Mouse (Mus musculus): ENCODE results near the gene Rtn4r. TPM values are rescaled to one million over a fixed set of nuclear protein-coding genes. Genes with fewer than 3 reads are reported as not detected.

Gene Rtn4r
- total RNA-seq, 2 experiments from 2014 or later: 96.1 to 105 TPM

GRCm38 (mm10) chr16:18159255-18159654 lies 31.8 kb downstream of the Rtn4r start:
- no peak for DNase-seq

- DNase-seq: no peak
These were observed 32.3 kb downstream of the Rtn4r start for GRCm38 (mm10) chr16:18159778-18160177.

DNA sequence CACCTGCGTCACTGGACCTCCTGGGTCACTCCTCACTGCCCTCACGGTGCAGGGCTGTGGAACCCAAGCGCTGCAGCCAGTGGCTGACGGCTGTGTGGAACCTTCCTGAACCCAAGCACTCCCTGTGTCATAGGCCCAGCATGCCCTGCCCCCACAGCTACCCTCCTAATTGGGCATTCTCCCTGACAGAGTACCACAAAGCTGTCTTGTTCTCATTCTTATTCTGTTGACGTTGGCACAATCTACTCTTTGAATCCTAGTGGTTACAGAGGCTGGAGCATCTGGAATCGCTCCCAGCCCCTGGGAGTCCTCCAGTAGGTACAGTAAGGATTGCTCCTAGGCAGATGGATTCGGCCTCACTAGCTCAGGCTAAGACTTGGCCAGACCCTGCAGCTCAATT lies 33.1 kb downstream of the Rtn4r start:
- DNase-seq: peak in 1 of 2 experiments; percentile 41

- no peak for DNase-seq
These were observed 33.7 kb downstream of the Rtn4r start for GRCm38 (mm10) chr16:18161190-18161589.

GRCm38 (mm10) chr16:18164642-18165238 lies 37.3 kb downstream of the Rtn4r start:
- DNase-seq: no peak

DNA sequence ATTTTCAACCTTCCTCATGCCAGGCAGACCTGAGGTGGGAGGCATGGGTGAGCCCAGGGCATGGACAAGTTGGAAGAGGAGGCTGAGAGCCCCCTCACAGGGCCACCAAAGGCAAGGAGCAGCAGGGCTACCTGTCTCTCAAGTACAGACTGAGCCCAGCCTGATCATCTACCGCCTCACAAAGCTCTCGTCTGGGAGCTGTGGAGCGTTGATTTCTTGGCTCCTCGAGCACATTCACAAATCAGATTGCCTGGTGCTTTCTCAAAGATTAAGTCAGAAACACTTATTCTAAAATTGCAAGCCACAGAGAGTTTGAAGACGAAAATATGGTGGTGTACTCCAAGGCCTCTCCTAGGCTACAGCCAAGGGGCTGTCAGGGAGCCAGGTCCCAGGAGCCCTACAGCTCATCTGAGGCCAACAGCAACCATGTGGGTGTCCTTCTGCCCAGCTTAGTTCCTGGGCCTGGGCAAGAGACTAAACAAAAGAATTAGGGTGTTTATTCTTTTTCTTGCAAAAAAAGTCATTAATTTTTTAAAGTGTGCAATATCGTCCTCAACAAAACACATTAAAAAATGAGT lies 39.3 kb downstream of the Rtn4r start:
- no peak for DNase-seq

- DNase-seq: no peak
These were observed 41.7 kb downstream of the Rtn4r start for GRCm38 (mm10) chr16:18169156-18169555.

GRCm38 (mm10) chr16:18169776-18170175 lies 42.3 kb downstream of the Rtn4r start:
- DNase-seq: no peak

- DNase-seq: peak; percentile 77 to 83
These were observed 44.9 kb downstream of the Rtn4r start for GRCm38 (mm10) chr16:18172266-18172855.

GRCm38 (mm10) chr16:18173231-18173630 lies 45.8 kb downstream of the Rtn4r start:
- peak; percentile 62 to 65 for DNase-seq

DNA sequence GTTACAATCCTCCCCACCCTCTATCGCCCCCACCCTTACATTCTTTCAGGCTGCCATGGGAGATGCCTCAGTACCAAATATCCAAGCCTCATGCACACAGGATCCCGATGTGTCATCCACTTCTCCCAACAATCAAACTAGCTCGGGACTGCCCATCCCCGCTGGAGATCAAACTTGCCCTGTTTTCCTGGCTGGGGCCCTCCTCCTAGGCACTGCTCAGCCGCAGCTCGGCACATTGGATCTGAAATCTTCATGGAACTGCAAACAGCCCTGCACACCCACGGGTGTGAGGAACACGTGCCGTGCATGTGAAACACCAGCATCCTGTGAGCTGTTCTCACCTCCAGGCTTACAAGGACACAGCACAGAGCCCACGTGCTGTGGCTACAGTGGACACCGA lies 46.3 kb downstream of the Rtn4r start:
- DNase-seq: peak; percentile 40 to 45

GRCm38 (mm10) chr16:18175817-18176541 lies 48.5 kb downstream of the Rtn4r start:
- no peak for DNase-seq

DNA sequence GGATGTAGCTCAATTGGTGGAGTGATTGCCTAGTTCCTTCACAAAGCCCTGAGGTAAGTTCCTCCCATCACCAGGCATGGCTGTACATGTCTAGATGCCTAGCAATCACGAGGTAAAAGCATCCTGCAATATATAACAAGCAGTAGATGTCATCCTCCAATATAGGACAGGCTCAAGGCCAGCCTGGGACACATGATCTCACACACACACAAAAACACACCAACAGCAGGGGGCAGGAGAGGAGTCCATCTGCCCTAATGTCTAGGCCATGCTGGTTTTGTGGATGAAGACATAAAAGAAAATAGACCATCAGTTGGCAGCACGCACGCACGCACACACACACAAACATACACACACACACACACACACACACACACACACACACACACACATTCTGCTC lies 49.3 kb downstream of the Rtn4r start:
- no peak for DNase-seq

- no peak for DNase-seq
These were observed 52.1 kb downstream of the Rtn4r start for GRCm38 (mm10) chr16:18179591-18179990.

DNA sequence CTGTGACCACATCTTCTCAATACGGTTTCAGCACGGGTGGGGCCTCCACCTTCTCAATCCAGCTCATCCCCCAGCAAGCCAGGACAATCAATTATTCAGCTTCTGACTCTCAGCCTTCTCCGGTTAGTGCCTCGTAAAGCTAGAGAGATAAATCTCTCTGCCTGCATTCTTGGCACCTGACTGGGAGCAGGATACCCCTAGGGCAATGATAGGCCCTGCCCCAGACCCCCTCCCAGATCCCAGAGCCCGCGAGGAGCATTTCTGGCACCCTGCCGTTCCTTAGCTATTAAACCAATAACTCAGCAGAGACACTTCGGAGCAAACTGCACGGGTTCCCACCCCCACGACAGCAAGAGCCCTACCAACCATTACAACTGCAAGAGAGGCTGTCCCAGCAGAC lies 54.0 kb downstream of the Rtn4r start:
- no peak for DNase-seq

DNA sequence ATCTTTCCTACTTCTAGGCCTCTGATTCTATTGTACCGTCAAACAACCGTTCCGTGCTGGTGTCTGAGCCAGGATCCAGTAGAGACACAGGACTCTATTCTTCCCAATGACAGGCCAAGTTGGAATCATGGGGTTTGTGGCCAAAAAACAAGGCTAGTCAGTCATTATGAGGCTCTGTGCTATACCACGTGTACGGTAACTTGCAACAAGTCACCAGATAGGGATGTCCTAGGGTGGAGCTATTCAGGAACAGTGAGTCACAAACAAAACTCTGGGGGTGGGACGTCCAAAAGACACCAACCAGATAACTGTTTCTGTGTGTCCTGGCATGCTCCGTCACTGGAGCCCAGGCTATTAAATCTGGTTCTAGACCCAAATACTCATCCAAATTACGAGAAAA lies 55.3 kb downstream of the Rtn4r start:
- DNase-seq: no peak

DNA sequence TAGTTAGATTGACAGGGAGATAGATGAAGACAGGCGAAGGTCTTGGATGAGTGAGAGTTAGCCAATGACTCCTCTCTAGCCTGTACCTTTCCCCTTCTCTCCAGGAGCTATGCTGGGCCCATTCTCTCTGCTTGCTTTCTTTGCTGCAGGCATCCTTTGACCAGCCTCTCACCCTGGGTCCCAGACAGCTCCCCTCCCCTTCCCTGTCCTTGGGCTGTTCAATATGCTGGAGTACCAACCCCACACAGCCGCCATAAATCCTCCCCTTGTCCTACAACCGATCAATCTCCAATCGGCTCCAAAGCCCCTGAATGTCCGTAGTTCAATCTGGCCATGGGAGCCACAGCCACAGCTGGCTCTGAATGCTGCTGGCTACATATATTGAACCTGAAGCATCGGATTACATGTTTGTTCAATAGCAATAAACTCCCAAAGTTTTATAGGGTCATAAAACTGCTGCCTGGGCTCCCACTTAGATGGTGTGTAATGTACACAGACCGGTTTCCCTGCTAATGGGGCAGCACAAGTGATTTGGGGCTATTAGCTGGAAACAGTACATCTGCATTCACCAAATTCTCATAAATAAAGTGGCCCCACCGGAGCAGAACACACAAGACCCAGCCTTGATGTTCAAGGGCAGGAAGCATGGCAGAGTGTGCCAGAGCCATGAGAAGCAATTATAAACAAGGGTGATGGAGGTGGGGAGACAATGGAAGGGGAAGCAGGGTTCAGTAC lies 58.4 kb downstream of the Rtn4r start:
- no peak for DNase-seq

DNA sequence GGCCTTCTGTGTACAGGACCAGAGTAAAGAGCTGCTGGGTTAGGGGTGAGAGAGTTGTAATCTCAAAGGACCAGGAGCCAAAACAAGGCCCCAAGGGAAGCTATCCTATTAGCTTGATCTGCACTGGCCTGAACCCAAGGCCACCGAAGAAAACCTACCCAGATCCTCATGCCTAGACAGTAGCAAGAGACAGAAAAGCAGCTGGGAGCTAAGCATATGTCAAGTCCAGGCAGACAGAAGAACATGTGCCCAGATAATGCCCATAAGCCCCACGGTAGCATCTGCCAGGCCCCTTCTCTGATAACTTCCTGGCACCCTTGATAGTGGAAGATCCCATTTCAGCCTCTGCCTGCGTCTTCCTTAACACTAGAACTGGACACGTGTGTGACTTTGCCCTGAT lies 59.4 kb downstream of the Rtn4r start:
- no peak for DNase-seq

GRCm38 (mm10) chr16:18187221-18187620 lies 59.8 kb downstream of the Rtn4r start:
- no peak for DNase-seq

GRCm38 (mm10) chr16:18191006-18191405 lies 63.6 kb downstream of the Rtn4r start:
- DNase-seq: no peak

GRCm38 (mm10) chr16:18194208-18194985 lies 67.0 kb downstream of the Rtn4r start:
- no peak for DNase-seq

- DNase-seq: peak; percentile 50 to 63
These were observed 67.6 kb downstream of the Rtn4r start for GRCm38 (mm10) chr16:18195068-18195467.

Measured in layer of hippocampus, postnatal 36 days (tissue).